Mouse (Mus musculus) lung, postnatal 4 days (tissue): ENCODE data around the gene Actr2.
"Not testable (repeated sequence)": the region's sequence is repeated elsewhere in the genome, so short reads cannot be mapped to it uniquely, and the experiment has no call there.

ENCODE experiments used
- DNase-seq, 2 experiments: peaks; one replicate each; pipeline ENCODE4 v3.0.0; 2021

Actr2 gene

DNA sequence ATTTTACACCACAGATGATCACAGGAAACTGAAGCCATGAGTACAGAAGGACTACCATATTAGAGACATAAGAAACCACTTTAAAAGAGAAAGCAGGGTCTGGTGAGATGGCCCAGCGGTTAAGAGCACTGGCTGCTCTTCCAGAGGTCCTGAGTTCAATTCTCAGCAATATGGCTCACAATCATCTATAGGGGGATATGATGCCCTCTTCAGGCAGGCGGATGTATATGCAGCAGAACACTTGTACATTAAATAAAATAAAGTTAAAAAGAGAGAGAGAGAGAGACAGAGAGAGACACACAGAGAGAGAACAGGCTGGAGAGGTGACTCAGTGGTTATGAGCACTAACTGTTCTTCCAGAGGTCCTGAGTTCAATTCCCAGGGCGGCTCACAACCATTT is 67.1 kb downstream of the Actr2 start:
- DNase-seq: no peak

GRCm38 (mm10) chr11:20043256-20043655 is 69.5 kb downstream of the Actr2 start:
- DNase-seq: no peak

GRCm38 (mm10) chr11:20042106-20042505 is 70.6 kb downstream of the Actr2 start:
- DNase-seq: no peak

DNA sequence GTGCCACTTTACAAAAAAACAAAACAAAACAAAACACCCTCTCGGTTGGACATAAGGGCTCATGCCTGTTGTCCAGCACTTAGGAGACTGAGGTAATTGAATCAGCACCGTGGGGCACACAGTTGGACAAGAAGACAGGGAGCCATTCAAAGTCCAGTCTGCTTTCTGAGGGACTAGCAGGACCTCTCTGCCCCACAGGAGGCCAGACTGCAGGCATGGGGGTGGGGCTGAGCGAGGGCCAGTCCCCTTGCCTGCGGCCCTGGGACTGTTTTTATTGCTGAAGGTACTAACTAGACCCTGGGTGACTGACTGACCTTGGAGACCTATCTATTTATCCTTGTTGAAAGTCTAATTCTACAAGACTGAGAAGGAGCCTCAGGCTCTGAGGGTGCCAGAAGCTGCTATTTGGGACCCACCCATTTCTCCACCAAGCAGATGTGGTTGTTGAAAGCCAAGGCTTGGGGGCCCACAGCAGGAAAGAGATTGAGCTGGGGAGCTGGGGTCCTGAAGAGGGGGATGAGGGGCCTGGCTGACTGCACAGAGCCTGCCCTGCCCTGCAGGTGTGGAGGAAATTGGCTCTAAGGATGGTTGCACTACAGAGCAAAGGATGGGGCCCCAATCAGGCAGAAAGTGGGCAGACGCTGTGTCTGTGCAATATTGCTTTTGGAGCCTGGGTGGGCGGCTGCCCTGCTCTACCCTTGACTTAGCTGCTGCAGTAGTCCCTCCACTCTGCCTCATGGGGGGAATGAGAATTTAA is 71.4 kb downstream of the Actr2 start:
- no peak for DNase-seq

DNA sequence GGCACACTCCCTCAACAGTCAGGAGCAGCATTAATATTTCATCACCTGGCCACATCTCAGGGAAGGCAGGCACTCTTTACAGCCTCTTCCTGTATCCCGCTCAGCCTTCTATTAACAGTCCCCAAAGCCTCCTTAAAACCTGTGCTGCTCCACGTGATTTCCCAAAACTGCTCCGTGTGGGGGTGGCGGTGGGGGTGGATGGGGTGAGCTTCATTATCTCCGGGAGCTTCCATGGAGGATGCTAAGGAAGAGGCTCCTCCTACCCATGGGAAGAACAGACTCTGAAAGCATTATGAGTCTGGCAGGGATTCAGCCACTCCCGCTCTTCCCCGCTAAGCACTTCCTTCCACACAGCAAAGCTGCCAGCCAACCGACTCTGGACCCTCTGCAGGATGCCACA is 74.0 kb downstream of the Actr2 start:
- no peak for DNase-seq

- no peak for DNase-seq
These were observed 75.0 kb downstream of the Actr2 start for GRCm38 (mm10) chr11:20037739-20038138.

- DNase-seq: no peak
These were observed 76.7 kb downstream of the Actr2 start for GRCm38 (mm10) chr11:20035972-20036371.

DNA sequence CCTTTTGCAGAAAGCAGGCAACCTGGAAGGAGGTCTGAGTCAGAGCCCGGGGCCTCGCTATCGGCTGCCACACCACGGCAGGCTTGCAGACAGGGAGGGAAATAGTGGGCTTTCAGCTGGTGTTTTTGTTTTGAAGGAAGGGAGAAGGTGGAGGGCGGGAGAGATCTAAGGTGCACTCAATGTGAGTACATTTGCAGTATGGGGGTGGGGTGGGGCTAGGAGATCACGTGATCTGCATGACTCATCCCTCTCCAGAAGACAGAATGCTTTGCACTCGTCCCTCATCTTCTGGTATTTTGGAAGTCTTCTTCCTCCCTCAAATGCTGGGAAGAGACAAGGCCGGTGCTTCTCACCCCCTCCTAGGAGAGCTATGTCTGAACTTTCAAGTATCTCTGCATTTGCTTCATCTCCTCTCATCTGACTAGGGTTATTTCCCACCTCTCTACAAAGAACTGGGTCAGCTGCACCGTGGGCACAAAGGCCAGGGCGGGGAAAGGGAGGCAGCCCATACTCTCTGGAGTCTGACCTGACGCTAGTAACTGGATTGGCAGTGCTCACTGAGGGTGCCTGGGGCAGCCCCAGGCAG is 77.3 kb downstream of the Actr2 start:
- no peak for DNase-seq

GRCm38 (mm10) chr11:20034337-20034947 is 78.3 kb downstream of the Actr2 start:
- no peak for DNase-seq

DNA sequence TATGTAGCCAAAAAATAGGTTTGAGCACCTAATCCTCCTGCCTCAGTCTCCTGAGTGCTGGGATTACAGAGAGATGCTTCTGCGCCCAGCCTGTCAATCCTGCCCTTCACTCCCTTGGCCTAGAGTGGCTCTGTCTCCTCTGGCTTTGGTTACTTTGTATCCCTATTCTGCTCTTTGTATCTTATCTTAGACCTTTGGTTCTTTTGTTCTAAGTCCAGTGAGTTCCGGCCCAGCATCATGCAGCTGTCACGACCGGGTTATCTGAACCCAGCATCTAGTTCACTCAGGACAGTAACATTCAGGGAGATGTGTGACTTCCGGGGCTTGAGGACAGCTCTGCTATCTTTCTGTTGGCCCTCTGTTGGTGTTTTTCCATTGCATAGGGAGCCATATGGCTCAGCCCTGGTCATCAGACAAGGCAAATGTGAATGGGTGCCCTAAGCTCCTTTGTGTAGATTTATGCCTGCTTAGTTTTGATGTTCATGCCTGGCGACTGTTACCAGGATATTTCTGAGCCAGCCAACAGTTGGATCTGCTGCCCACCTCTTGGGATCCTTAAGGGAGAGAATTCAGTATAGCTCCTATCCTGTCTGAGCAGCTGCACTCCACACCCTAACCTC is 79.1 kb downstream of the Actr2 start:
- DNase-seq: no peak

GRCm38 (mm10) chr11:20031536-20031935 is 81.2 kb downstream of the Actr2 start:
- peak in 1 of 2 experiments; percentile 52 for DNase-seq

DNA sequence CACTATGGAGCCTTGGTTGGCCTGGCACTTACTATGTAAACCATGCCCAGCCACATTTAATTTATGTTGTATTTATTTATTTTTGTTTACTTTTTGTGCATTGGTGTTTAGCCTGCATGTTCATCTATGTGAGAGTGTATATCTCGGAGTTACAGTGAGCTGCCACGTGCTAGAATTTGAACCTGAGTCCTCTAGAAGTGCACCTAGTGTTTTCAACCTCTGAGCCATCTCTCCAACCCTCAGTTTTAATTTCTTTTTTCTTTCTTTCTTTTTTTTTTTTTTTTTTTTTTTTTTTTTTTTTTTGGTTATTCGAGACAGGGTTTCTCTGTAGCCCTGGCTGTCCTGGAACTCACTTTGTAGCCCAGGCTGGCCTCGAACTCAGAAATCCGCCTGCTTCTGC is 81.7 kb downstream of the Actr2 start:
- DNase-seq: not testable (repeated sequence)

GRCm38 (mm10) chr11:20029014-20029413 is 83.7 kb downstream of the Actr2 start:
- no peak for DNase-seq

GRCm38 (mm10) chr11:20028396-20028795 is 84.3 kb downstream of the Actr2 start:
- no peak for DNase-seq

- DNase-seq: no peak
These were observed 85.0 kb downstream of the Actr2 start for GRCm38 (mm10) chr11:20027719-20028118.

GRCm38 (mm10) chr11:20025899-20026298 is 86.8 kb downstream of the Actr2 start:
- DNase-seq: peak in 1 of 2 experiments; percentile 16

GRCm38 (mm10) chr11:20022911-20023482 is 89.7 kb downstream of the Actr2 start:
- no peak for DNase-seq

GRCm38 (mm10) chr11:20022462-20022861 is 90.3 kb downstream of the Actr2 start:
- no peak for DNase-seq

GRCm38 (mm10) chr11:20020720-20021119 is 92.0 kb downstream of the Actr2 start:
- DNase-seq: no peak

- no peak for DNase-seq
These were observed 93.8 kb downstream of the Actr2 start for GRCm38 (mm10) chr11:20018905-20019304.

- no peak for DNase-seq
These were observed 94.8 kb downstream of the Actr2 start for GRCm38 (mm10) chr11:20017937-20018336.

DNA sequence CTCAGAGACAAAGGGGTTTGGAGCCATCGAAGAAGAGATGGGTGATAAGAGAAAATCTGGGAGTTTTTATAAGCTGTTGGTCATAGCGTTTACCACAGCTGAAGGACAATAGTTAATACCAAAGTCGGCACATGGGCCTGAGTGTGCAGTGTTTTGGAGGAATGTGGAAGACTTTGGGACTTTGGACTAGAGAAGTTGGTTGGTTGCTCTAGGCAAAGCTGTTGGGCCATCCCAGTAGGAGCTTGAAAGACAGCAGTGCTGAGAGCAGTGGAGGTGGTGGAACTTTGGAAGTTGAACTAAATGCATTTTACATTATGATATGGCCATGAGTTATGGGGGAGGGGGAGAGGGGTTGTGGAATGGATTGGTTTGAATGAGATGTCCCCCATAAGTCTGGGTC is 99.3 kb downstream of the Actr2 start:
- no peak for DNase-seq
